Mouse (Mus musculus): Measurements from ENCODE around the gene Hmgn3. TPM values are rescaled to one million over a fixed set of nuclear protein-coding genes. Genes with fewer than 3 reads are reported as not detected.

The Hmgn3 gene
- polyA plus RNA-seq, 1 experiment: 4.9 TPM

GRCm38 (mm10) chr9:83083790-83084469 is 62.6 kb downstream of the Hmgn3 start:
- no peaks in the 10 kb centered on the region for H3K36me3 ChIP-seq (ENCODE audit: control insufficient read depth, insufficient read depth, low read length)
- TF ChIP-seq POLR2A (IDR thresholded peaks at IDR 0.05; ENCODE audit: low read depth, low read length): no peak
- no peak for TF ChIP-seq CTCF (IDR thresholded peaks at IDR 0.05; ENCODE audit: extremely low read depth, insufficient read depth, insufficient read length, insufficient replicate concordance)
- H3K4me1 ChIP-seq (ENCODE audit: control insufficient read depth, insufficient read depth, insufficient read length): no peaks in the 10 kb centered on the region
- WGBS: 61% methylated on average over 7 of the region's 7 CpGs
- H3K27me3 ChIP-seq (ENCODE audit: control insufficient read depth, insufficient read depth, low read length): no peaks in the 10 kb centered on the region; the same call in 1 of the 2 replicates
- no peak overlapping the region for H3K27ac ChIP-seq (ENCODE audit: insufficient read depth, low read length)
- no peak overlapping the region for H3K4me3 ChIP-seq (ENCODE audit: extremely low read depth, insufficient read depth, insufficient read length)
- no peak for DNase-seq (ENCODE audit: low read depth in 1 of 2, low spot score in 2 of 2)

GRCm38 (mm10) chr9:83083091-83083490 is 63.4 kb downstream of the Hmgn3 start:
- H3K36me3 ChIP-seq (ENCODE audit: control insufficient read depth, insufficient read depth, low read length): no peaks in the 10 kb centered on the region
- 87% methylated on average over 5 of the region's 5 CpGs for WGBS
- TF ChIP-seq POLR2A (IDR thresholded peaks at IDR 0.05; ENCODE audit: low read depth, low read length) (no peak), CTCF (IDR thresholded peaks at IDR 0.05; ENCODE audit: extremely low read depth, insufficient read depth, insufficient read length, insufficient replicate concordance) (no peak)

DNA sequence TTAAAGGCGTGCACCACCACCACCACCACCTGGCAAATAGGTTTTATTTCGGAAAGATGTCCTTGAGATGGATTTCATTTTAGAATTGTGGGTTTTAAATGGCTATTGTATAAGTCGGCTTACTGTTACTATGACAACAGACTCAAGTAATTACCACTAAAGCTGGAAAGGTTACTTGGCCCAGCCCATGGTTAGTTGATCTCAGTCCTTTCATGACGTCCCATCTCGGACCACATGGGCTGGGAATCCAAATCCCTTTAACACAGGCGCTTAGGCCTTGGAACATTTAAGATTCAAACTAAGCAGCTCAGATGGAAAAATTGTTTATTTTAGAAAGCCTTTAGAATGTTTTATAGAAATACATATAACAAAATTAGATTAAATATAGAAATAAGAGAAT is 64.2 kb downstream of the Hmgn3 start:
- Histone ChIP-seq H3K4me3 (ENCODE audit: extremely low read depth, insufficient read depth, insufficient read length) (no peak overlapping the region), H3K27ac (ENCODE audit: insufficient read depth, low read length) (no peak overlapping the region), H3K36me3 (ENCODE audit: control insufficient read depth, insufficient read depth, low read length) (no peaks in the 10 kb centered on the region), H3K4me1 (ENCODE audit: control insufficient read depth, insufficient read depth, insufficient read length) (no peaks in the 10 kb centered on the region), H3K27me3 (ENCODE audit: control insufficient read depth, insufficient read depth, low read length) (no peaks in the 10 kb centered on the region)
- DNase-seq (ENCODE audit: low read depth in 1 of 2, low spot score in 2 of 2): no peak
- TF ChIP-seq POLR2A (IDR thresholded peaks at IDR 0.05; ENCODE audit: low read depth, low read length): no peak
- no peak for TF ChIP-seq CTCF (IDR thresholded peaks at IDR 0.05; ENCODE audit: extremely low read depth, insufficient read depth, insufficient read length, insufficient replicate concordance)
- 92% methylated on average over 6 of the region's 6 CpGs for WGBS

More at GRCm38 (mm10) chr9:83083091-83083490, 63.4 kb downstream of the Hmgn3 start:
- Histone ChIP-seq H3K4me3 (ENCODE audit: extremely low read depth, insufficient read depth, insufficient read length) (no peak overlapping the region), H3K27me3 (ENCODE audit: control insufficient read depth, insufficient read depth, low read length) (no peaks in the 10 kb centered on the region; the same call in 1 of the 2 replicates), H3K4me1 (ENCODE audit: control insufficient read depth, insufficient read depth, insufficient read length) (no peaks in the 10 kb centered on the region), H3K27ac (ENCODE audit: insufficient read depth, low read length) (no peak overlapping the region)
- no peak for DNase-seq (ENCODE audit: low read depth in 1 of 2, low spot score in 2 of 2)

DNA sequence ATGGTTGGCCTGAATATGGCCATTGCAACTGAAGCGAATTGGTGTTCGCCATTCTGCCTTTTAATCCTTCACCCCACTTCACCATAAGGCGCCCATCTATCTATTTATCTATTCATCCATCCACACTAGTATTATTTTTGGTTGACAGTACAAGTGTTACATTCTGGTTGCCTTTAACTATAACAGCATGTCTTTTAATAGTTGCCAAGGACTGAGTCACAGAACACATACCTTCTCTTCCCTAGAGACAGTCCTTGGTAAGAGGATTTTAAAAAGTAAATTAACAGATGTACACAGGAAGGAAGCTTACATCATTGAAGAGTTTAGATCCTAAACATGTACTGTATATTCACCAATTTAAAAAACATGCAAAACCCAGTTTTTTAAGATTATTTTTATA is 66.8 kb downstream of the Hmgn3 start:
- Histone ChIP-seq H3K27ac (ENCODE audit: insufficient read depth, low read length) (no peak overlapping the region), H3K4me1 (ENCODE audit: control insufficient read depth, insufficient read depth, insufficient read length) (no peaks in the 10 kb centered on the region), H3K36me3 (ENCODE audit: control insufficient read depth, insufficient read depth, low read length) (no peaks in the 10 kb centered on the region), H3K27me3 (ENCODE audit: control insufficient read depth, insufficient read depth, low read length) (no peaks in the 10 kb centered on the region), H3K4me3 (ENCODE audit: extremely low read depth, insufficient read depth, insufficient read length) (no peak overlapping the region)
- no peak for DNase-seq (ENCODE audit: low read depth in 1 of 2, low spot score in 2 of 2)
- TF ChIP-seq POLR2A (IDR thresholded peaks at IDR 0.05; ENCODE audit: low read depth, low read length): no peak
- 94% methylated on average over 3 of the region's 3 CpGs for WGBS

GRCm38 (mm10) chr9:83068246-83068645 is 78.2 kb downstream of the Hmgn3 start:
- Histone ChIP-seq H3K4me1 (ENCODE audit: control insufficient read depth, insufficient read depth, insufficient read length) (no peaks in the 10 kb centered on the region), H3K27me3 (ENCODE audit: control insufficient read depth, insufficient read depth, low read length) (no peaks in the 10 kb centered on the region), H3K36me3 (ENCODE audit: control insufficient read depth, insufficient read depth, low read length) (no peaks in the 10 kb centered on the region), H3K27ac (ENCODE audit: insufficient read depth, low read length) (no peak overlapping the region), H3K4me3 (ENCODE audit: extremely low read depth, insufficient read depth, insufficient read length) (no peak overlapping the region)
- 84% methylated on average over 5 of the region's 5 CpGs for WGBS
- DNase-seq (ENCODE audit: low read depth in 1 of 2, low spot score in 2 of 2): no peak
- TF ChIP-seq POLR2A (IDR thresholded peaks at IDR 0.05; ENCODE audit: low read depth, low read length) (no peak), CTCF (IDR thresholded peaks at IDR 0.05; ENCODE audit: extremely low read depth, insufficient read depth, insufficient read length, insufficient replicate concordance) (no peak)

GRCm38 (mm10) chr9:83061289-83061688 is 85.2 kb downstream of the Hmgn3 start:
- no peaks in the 10 kb centered on the region for H3K4me1 ChIP-seq (ENCODE audit: control insufficient read depth, insufficient read depth, insufficient read length)
- no peak for TF ChIP-seq CTCF (IDR thresholded peaks at IDR 0.05; ENCODE audit: extremely low read depth, insufficient read depth, insufficient read length, insufficient replicate concordance)
- TF ChIP-seq POLR2A (IDR thresholded peaks at IDR 0.05; ENCODE audit: low read depth, low read length): no peak
- H3K27ac ChIP-seq (ENCODE audit: insufficient read depth, low read length): no peak overlapping the region
- no peak for DNase-seq (ENCODE audit: low read depth in 1 of 2, low spot score in 2 of 2)
- WGBS: 85% methylated on average over 11 of the region's 11 CpGs
- H3K27me3 ChIP-seq (ENCODE audit: control insufficient read depth, insufficient read depth, low read length): no peaks in the 10 kb centered on the region
- no peak overlapping the region for H3K4me3 ChIP-seq (ENCODE audit: extremely low read depth, insufficient read depth, insufficient read length)
- no peaks in the 10 kb centered on the region for H3K36me3 ChIP-seq (ENCODE audit: control insufficient read depth, insufficient read depth, low read length)

Other genes with a start within 250 kb of the Hmgn3 start
- gene Phip, start 171.2 kb downstream of the Hmgn3 start, polyA plus RNA-seq (2012; rRNA removed): 4.0 and 4.7 TPM in 2 replicates